Comparison of ENCODE assay signal across 18 mouse cellular contexts in the genomic region with DNA sequence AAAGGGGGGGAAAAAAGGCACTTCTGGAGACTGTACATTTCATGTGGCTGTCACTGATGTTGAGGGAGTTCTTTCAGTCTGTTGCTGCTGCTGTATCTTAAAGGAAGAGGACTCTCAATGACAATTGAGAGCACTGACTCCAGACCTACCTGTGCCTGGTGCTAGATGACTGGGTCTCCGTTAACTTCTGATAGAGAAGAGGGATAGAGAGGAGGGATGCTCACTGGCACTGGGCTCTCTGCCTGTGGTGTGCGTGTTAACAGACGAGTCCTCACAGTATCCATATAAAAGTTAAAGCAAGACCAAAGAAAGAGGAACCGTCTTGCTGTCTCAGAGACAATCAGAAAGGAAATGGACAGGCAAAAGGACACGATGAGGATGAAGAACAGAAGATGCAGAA. TPM values are rescaled to one million over a fixed set of nuclear protein-coding genes. Genes with fewer than 3 reads are reported as not detected.
"Had no signal": no experiment of that assay in that cellular context is flagged by ENCODE, and none has a peak within 500 bp of the region (broad histone marks: within the 10 kb centered on the region; RNA-seq: fewer than 3 reads in every experiment).

No protein-coding gene starts in this region.

- H3K9ac ChIP-seq: kidney, embryonic 15.5 days; limb, embryonic 13.5 days; liver, embryonic 15.5 days; lung, embryonic 14.5 days had no signal

- H3K27me3 ChIP-seq: kidney, embryonic 15.5 days; limb, embryonic 13.5 days; liver, embryonic 15.5 days had no signal

- DNase-seq: kidney, adult 18-20 months; kidney, postnatal 14 days; left cerebral cortex, postnatal 4 days; lung, embryonic 14.5 days; lung, postnatal 10 days; lung, postnatal 4 days; midbrain, embryonic 14.5 days; right cerebral cortex, postnatal 14 days; thymus, adult 18-20 months; thymus, postnatal 36 days had no signal

- H3K4me3 ChIP-seq: kidney, embryonic 15.5 days; limb, embryonic 13.5 days; liver, embryonic 15.5 days; midbrain, embryonic 10.5 days had no signal

- H3K27ac ChIP-seq: kidney, embryonic 15.5 days; limb, embryonic 13.5 days; liver, embryonic 15.5 days; midbrain, embryonic 10.5 days had no signal

- H3K4me2 ChIP-seq: kidney, embryonic 15.5 days; limb, embryonic 13.5 days; liver, embryonic 15.5 days; lung, embryonic 14.5 days had no signal

- H3K4me1 ChIP-seq: midbrain, embryonic 10.5 days had no signal

- H3K9me3 ChIP-seq: kidney, embryonic 15.5 days; limb, embryonic 13.5 days; liver, embryonic 15.5 days; midbrain, embryonic 10.5 days had no signal

RNA-seq across cellular contexts. Expression of a gene that starts 40.7 kb away (rescaled TPM):
- total RNA-seq: layer of hippocampus, adult 8-10 months; layer of hippocampus, postnatal 14 days; left cerebral cortex, adult 18-20 months; left cerebral cortex, postnatal 10 days; left cerebral cortex, postnatal 4 days had no signal
- polyA plus RNA-seq: midbrain, embryonic 14.5 days had no signal
